Mouse (Mus musculus): ENCODE data around the gene Sppl2a. TPM values are rescaled to one million over a fixed set of nuclear protein-coding genes. Genes with fewer than 3 reads are reported as not detected.

Gene Sppl2a
- 2.5 and 4.1 TPM in 2 replicates for polyA plus RNA-seq (2012; rRNA removed)

DNA sequence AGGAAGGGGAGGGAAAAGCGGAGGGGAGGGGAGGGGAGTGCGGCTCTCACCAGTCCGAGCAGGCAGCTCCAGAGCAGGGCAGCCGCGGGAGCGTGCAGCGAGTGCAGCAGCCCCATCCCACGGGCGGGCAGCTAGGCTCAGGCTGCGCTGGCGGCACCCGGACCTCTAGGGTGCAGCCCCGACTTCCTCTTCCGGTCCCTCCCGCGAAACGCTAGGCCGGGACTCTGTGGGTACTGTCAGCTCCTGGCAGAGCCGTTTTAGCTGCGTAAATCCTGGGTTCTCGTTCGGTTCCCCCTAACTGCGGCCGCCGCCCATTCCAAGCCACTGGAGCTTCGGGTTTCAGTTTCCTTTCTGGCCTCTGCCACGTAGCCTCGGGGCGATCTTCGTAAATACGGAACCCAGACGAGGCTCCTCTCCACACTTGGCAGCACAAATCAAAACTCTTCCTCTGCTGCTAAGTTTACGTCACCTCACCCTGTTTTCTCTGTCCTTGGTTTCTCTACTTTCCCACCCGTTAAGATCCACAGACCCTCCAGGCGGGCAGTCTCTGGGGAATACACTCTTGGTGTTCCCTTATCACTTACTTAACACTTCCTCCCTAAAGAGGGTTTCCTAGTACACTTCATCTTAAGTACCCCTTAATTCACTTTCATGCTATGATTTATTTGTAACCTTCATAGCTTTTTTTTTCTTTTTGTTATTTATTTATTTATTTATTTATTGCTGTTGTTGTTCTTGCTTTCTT, at the start of gene Sppl2a:
Gene Sppl2a, minus strand, starts transcription at position 339 of the 745 bp plus-strand sequence.

DNA sequence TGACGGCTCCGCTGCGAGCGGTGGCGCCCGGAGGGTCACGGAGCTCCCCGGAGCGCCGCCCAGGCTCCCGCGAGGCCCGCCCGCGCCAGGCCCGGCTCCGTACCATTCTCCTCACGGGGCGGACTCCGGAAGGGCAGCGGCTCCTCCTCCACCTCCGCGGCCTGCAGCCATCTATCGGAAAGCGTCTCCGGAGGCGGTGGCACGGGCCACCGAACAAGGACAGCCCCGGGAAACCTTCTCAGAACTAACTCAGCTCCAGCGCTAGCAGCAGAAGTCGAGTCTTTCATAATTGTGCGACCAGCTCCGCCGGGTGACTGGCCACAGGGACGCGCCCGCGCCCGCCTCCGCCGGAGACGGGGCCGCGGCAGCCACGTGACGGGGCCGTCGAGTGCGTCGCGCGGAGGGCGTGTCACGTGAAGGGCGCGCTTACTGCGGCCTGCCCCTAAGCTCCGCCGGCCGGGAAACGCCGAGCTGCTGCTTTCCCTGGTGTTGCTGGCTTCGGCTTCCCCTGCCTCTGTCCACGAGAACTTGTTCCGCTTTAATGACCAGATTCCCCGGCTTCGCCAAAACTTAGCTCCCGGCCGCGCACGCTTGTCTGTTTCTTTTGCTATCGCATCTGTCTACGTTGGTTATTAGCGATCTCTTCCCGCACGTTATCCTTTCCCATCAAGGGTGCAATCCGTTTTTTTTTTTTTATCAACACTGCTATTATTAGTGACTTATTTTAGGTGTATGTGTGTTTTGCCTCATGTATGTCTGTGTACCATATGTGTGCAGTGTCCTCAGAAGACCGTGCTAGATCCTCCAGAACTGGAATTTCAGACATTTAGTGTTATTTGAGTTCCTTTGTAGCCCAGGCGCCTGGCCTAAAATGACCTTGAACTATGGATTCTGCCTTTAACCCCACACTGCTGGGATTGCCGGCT, 56.9 kb downstream of the Sppl2a start, which contains the start of gene Trpm7:
Gene Trpm7, minus strand, starts transcription at position 360 of the 926 bp plus-strand sequence.

Other genes with a start within 250 kb of the Sppl2a start
- 3.1 and 4.0 TPM in 2 replicates for gene Usp8, start 225.9 kb downstream of the Sppl2a start, polyA plus RNA-seq (2012; rRNA removed)
- 0.04 and 0.12 TPM in 2 replicates for gene Usp50, start 149.8 kb downstream of the Sppl2a start, polyA plus RNA-seq (2012; rRNA removed)
- 0.30 and 0.62 TPM in 2 replicates for gene Trpm7, start 57.0 kb downstream of the Sppl2a start, polyA plus RNA-seq (2012; rRNA removed)
- 0.20 and 0.26 TPM in 2 replicates for gene Ap4e1, start 75.5 kb upstream of the Sppl2a start, polyA plus RNA-seq (2012; rRNA removed)
- 1.4 and 2.2 TPM in 2 replicates for gene Blvra, start 137.4 kb upstream of the Sppl2a start, polyA plus RNA-seq (2012; rRNA removed)
- 0.40 and 0.63 TPM in 2 replicates for gene Ncaph, start 200.7 kb upstream of the Sppl2a start, polyA plus RNA-seq (2012; rRNA removed)
- gene Itpripl1, start 210.2 kb upstream of the Sppl2a start, polyA plus RNA-seq (2012; rRNA removed): 1.7 and 2.1 TPM in 2 replicates